Mouse (Mus musculus) mesoderm, embryonic 11.5 days (tissue): ENCODE data around the gene Hlf.

Experiments
- DNase-seq: peaks from one replicate; pipeline ENCODE4 v3.0.0-alpha.2; 2012; ENCODE audit warnings: low read depth, low spot score

Hlf gene

GRCm38 (mm10) chr11:90340836-90341235, 49.9 kb downstream of the Hlf start:
- DNase-seq = no peak

GRCm38 (mm10) chr11:90334816-90335215, 55.9 kb downstream of the Hlf start:
- no peak for DNase-seq

GRCm38 (mm10) chr11:90332737-90333136, 58.0 kb downstream of the Hlf start:
- no peak for DNase-seq

- DNase-seq = no peak
Observed at GRCm38 (mm10) chr11:90330202-90330694, 60.4 kb downstream of the Hlf start.

GRCm38 (mm10) chr11:90326836-90327235, 63.9 kb downstream of the Hlf start:
- no peak for DNase-seq

GRCm38 (mm10) chr11:90326146-90326545, 64.5 kb downstream of the Hlf start:
- DNase-seq = no peak

GRCm38 (mm10) chr11:90324597-90324996, 66.1 kb downstream of the Hlf start:
- no peak for DNase-seq

- no peak for DNase-seq
Observed at GRCm38 (mm10) chr11:90320922-90321321, 69.8 kb downstream of the Hlf start.

- peak; percentile 58 for DNase-seq
Observed at GRCm38 (mm10) chr11:90317482-90317881, 73.2 kb downstream of the Hlf start.

- DNase-seq = no peak
Observed at GRCm38 (mm10) chr11:90314606-90315005, 76.1 kb downstream of the Hlf start.

- peak; percentile 63 for DNase-seq
Observed at GRCm38 (mm10) chr11:90306993-90307392, 83.7 kb downstream of the Hlf start.

GRCm38 (mm10) chr11:90306067-90306466, 84.6 kb downstream of the Hlf start:
- no peak for DNase-seq

- DNase-seq = no peak
Observed at GRCm38 (mm10) chr11:90294622-90295021, 96.1 kb downstream of the Hlf start.

- no peak for DNase-seq
Observed at GRCm38 (mm10) chr11:90292766-90293165, 97.9 kb downstream of the Hlf start.

- no peak for DNase-seq
Observed at GRCm38 (mm10) chr11:90291156-90291555, 99.5 kb downstream of the Hlf start.

GRCm38 (mm10) chr11:90286550-90287154, 104.0 kb downstream of the Hlf start:
- DNase-seq = no peak
